Mouse (Mus musculus) stomach, embryonic 15.5 days (tissue): Measurements from ENCODE around the gene Eif1. TPM values are rescaled to one million over a fixed set of nuclear protein-coding genes. Genes with fewer than 3 reads are reported as not detected.

Experiments
- ATAC-seq: fragments of 200-750 bp; cut with Nextera tagmentation; 2 replicates; pipeline ENCODE4 v1.8.0; 2017; ENCODE audit warnings: low read depth, moderate number of reproducible peaks, moderate TSS enrichment; ENCODE audit not compliant: insufficient read depth, low FRiP score
- H3K27ac ChIP-seq: fragments of 300-500 bp; sonication (generic); 2 replicates; pipeline ENCODE4 v1.5.1; 2015; ENCODE audit warnings: mild to moderate bottlenecking, inconsistent platforms
- H3K27me3 ChIP-seq: fragments of 300-500 bp; sonication (generic); replicated peaks from 2 replicates; pipeline ENCODE4 v1.6.1; 2015; ENCODE audit warnings: inconsistent platforms
- H3K36me3 ChIP-seq: fragments of 300-500 bp; sonication (generic); 2 replicates; pipeline ENCODE4 v1.6.1; 2015; ENCODE audit warnings: inconsistent platforms
- H3K4me1 ChIP-seq: fragments of 300-500 bp; sonication (generic); 2 replicates; pipeline ENCODE4 v1.6.1; 2015; ENCODE audit warnings: inconsistent platforms
- H3K4me2 ChIP-seq: fragments of 300-500 bp; sonication (generic); 2 replicates; pipeline ENCODE4 v1.6.1; 2015; ENCODE audit warnings: mild to moderate bottlenecking, inconsistent platforms
- H3K4me3 ChIP-seq: fragments of 300-500 bp; sonication (generic); replicated peaks from 2 replicates; pipeline ENCODE4 v1.5.1; 2015; ENCODE audit warnings: inconsistent platforms
- H3K9ac ChIP-seq: fragments of 300-500 bp; sonication (generic); 2 replicates; pipeline ENCODE4 v1.6.1; 2015; ENCODE audit warnings: inconsistent platforms
- H3K9me3 ChIP-seq: fragments of 300-500 bp; sonication (generic); 2 replicates; pipeline ENCODE4 v1.6.1; 2016; ENCODE audit warnings: inconsistent platforms
- WGBS: fragments of 180-500 bp; shearing (Covaris S2); methylation state at CpG from one replicate; pipeline ENCODE4 v1.1.7; 2015; 5-methylcytosine and 5-hydroxymethylcytosine counted together
- polyA plus RNA-seq: library from polyadenylated mRNA; unstranded; fragments of >200 nt; fragmentation: Nextera tagmentation; extraction: Ambion mirVana; gene quantifications from 2 replicates; pipeline ENCODE4 v1.2.1, GENCODE M21; 2015

The Eif1 gene
- 1,590 and 1,651 TPM in 2 replicates for polyA plus RNA-seq

DNA sequence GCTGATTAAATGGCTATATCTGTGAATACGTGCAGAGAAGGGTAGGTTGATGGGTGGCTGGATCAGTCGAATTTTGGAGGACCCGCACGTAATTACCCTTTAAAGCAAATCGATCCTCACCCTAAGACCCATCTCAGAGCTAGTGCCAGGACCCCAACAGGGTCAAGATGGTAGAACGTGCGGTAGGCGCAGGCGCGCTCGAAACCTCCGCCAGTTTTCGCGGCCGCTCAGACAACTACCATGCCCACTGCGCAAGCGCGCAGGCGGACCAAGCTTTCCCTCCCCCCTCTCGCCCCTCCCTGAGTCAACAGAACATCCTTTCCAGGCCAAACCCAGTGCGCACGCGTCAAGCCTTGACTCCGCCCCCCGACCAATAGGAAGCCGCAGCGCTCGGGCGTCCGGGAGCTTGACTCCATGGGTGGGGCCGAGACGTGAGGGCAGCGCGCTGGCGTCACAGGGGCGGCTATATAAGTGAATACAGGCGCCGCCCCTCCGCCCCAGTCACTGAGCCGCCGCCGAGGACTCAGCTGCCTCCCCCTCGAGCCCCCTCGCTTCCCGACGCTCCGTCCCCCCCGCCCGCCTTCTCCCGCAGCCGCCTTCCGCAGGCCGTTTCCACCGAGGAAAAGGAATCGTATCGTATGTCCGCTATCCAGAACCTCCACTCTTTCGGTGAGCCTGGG is at the start of gene Eif1:
Gene Eif1, plus strand, starts transcription at position 394 of the 680 bp plus-strand sequence.
- H3K27ac ChIP-seq, result peak within 1 kb of the TSS; percentile 99
- H3K4me3 ChIP-seq, result peak within 1 kb of the TSS; percentile 81
- no peaks in the 10 kb centered on the region for H3K9me3 ChIP-seq
- H3K27me3 ChIP-seq, result no peaks in the 10 kb centered on the region
- peak within 1 kb of the TSS; percentile 76 for H3K4me2 ChIP-seq
- ATAC-seq, result peak; percentile 89
- H3K9ac ChIP-seq, result peak within 1 kb of the TSS; percentile 88
- H3K4me1 ChIP-seq, result 0 out of 2 replicates have a peak, but pooled peaks cover 5% of the 10 kb centered on the region
- WGBS, result 1% methylated on average over 50 of the region's 58 CpGs
- H3K36me3 ChIP-seq, result peaks cover 15% of the 10 kb centered on the region

DNA sequence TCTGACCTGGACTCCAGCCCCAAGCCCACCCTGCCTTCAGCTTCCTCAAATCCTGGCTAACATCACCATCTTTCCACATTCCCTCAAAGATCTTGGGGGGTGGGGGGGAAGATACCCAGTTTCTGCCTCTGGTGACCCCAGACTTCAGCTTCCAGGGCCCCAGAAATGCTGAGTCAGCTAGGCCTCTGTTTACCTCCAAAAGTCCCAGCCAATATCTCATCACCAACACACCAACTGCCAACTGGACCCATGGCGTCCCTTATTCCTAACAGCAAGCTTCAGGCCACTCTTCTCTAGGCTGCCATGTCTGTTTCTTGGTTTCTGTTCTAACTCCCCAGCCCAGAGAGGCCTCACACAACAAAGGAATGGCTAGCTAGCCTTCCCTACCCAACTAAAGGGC is 47.8 kb upstream of the Eif1 start:
- Histone ChIP-seq H3K4me1 (no peaks in the 10 kb centered on the region), H3K27me3 (no peaks in the 10 kb centered on the region), H3K4me3 (no peak overlapping the region), H3K36me3 (no peaks in the 10 kb centered on the region), H3K9ac (no peak overlapping the region), H3K9me3 (no peaks in the 10 kb centered on the region), H3K27ac (no peak overlapping the region), H3K4me2 (no peak overlapping the region)
- WGBS, result 81% methylated on average over 1 of the region's 1 CpGs
- ATAC-seq, result no peak

DNA sequence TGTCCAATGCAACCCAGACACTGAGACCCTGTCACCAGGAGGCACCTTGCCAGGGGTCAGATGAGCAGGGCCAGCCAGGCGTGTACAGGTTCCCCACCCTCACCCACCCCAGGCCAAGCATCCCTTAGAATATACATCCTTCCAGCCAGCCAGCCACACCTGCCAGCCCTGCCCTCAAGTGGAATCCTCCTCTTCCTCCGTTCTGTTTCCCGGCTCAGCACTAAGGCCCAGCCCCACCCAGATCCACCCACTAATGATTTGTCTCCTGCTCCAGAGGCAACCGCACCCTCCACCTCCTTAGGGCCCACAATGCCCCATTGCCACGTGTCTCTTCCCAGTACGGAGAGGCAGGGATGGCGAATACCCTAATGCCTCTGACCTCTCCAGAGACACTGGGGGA is 45.0 kb upstream of the Eif1 start:
- no peak overlapping the region for H3K9ac ChIP-seq
- no peaks in the 10 kb centered on the region; the same call in 1 of the 2 replicates for H3K4me1 ChIP-seq
- no peak for ATAC-seq
- H3K9me3 ChIP-seq, result no peaks in the 10 kb centered on the region
- H3K36me3 ChIP-seq, result no peaks in the 10 kb centered on the region
- H3K27me3 ChIP-seq, result no peaks in the 10 kb centered on the region
- WGBS, result 56% methylated on average over 7 of the region's 7 CpGs
- H3K4me2 ChIP-seq, result no peak overlapping the region
- H3K4me3 ChIP-seq, result no peak overlapping the region
- no peak overlapping the region for H3K27ac ChIP-seq

DNA sequence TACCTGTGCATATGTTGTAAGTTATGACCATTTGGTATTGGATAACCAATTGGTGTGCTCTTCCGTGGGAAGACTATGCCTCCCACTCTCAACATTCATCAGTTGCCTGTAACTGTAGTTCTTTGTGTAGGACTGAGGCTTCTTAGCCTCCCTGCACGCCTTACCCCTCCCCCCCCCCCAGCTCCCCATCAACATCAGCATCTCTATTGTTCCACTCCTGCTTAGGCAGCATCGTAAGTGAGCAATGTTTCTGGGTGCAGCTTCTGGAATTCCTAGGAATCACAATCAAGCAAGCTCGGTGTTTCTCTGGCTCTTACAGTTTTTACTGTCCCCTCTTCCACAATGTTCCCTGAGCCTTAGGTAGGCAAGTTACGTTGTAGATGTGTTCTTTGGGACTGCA is 44.2 kb upstream of the Eif1 start:
- no peaks in the 10 kb centered on the region for H3K9me3 ChIP-seq
- no peak for ATAC-seq
- no peak overlapping the region for H3K27ac ChIP-seq
- WGBS, result 63% methylated on average over 5 of the region's 5 CpGs
- H3K27me3 ChIP-seq, result no peaks in the 10 kb centered on the region
- H3K4me3 ChIP-seq, result no peak overlapping the region
- no peaks in the 10 kb centered on the region; the same call in 1 of the 2 replicates for H3K4me1 ChIP-seq
- no peaks in the 10 kb centered on the region for H3K36me3 ChIP-seq
- no peak overlapping the region for H3K9ac ChIP-seq
- no peak overlapping the region for H3K4me2 ChIP-seq

DNA sequence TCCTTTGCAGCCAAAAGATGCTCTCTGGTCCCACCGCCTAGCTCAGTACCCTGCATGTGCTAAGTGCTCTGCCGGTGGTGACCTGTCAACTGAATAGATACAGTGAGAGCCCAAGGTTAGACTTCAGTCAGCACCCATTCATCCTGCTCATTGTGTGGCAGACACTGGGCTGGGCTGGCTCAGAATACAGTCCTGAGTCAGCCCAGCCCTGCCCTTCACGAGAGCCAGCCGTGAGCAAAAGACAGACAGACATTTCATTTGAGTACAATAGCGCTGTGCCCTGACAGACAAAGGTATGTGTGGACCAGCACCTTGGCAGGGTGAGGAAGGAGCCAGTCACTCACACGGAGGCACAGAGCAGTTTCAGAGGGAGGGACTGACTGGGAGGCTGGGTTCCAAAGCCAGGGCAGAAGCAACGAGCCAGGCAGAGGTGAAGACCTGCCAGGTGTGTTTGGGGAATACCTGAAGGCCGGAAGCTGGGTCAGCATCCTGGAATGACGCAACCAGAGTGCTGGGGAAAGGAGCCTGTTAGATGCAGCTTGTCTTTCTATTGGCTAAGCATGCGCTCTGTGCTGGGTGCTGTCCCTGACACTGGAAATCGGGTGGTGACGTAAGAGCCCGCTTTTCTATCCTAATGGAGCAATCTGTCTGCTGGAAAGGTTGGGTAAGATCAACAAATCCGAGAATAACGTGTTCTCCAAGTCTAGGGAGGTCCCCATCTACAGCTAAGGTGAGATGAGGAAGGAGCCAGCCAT is 41.8 kb upstream of the Eif1 start:
- H3K4me3 ChIP-seq, result no peak overlapping the region
- H3K4me1 ChIP-seq, result no peaks in the 10 kb centered on the region; the same call in 1 of the 2 replicates
- ATAC-seq, result no peak
- no peaks in the 10 kb centered on the region for H3K9me3 ChIP-seq
- no peak overlapping the region for H3K4me2 ChIP-seq
- H3K36me3 ChIP-seq, result no peaks in the 10 kb centered on the region
- WGBS, result 53% methylated on average over 15 of the region's 15 CpGs
- no peaks in the 10 kb centered on the region for H3K27me3 ChIP-seq
- no peak overlapping the region for H3K27ac ChIP-seq
- H3K9ac ChIP-seq, result no peak overlapping the region

DNA sequence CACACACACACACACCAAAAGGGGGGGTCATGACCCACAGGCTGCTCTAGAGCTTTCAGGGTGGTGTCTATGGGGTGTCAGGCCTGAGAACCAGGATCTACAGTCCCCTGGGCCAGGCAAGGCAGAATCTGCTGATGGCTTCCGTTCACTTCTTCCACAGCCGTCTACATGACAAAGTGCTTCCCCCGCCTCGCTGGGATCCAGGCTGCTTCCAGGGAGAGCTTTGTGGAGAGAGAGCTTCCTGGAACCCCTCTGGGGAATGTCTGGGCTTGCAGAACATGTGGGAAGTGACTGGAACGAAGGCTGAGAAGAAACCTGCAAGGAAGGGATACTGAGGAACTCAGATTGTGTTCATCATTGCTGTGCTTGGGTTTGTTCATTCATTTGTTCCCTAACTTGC is 40.9 kb upstream of the Eif1 start:
- no peak overlapping the region for H3K9ac ChIP-seq
- no peak for ATAC-seq
- H3K27ac ChIP-seq, result no peak overlapping the region
- no peak overlapping the region for H3K4me3 ChIP-seq
- H3K27me3 ChIP-seq, result no peaks in the 10 kb centered on the region
- no peak overlapping the region for H3K4me2 ChIP-seq
- no peaks in the 10 kb centered on the region for H3K9me3 ChIP-seq
- no peaks in the 10 kb centered on the region; the same call in 1 of the 2 replicates for H3K4me1 ChIP-seq
- WGBS, result 28% methylated on average over 5 of the region's 5 CpGs
- H3K36me3 ChIP-seq, result no peaks in the 10 kb centered on the region

DNA sequence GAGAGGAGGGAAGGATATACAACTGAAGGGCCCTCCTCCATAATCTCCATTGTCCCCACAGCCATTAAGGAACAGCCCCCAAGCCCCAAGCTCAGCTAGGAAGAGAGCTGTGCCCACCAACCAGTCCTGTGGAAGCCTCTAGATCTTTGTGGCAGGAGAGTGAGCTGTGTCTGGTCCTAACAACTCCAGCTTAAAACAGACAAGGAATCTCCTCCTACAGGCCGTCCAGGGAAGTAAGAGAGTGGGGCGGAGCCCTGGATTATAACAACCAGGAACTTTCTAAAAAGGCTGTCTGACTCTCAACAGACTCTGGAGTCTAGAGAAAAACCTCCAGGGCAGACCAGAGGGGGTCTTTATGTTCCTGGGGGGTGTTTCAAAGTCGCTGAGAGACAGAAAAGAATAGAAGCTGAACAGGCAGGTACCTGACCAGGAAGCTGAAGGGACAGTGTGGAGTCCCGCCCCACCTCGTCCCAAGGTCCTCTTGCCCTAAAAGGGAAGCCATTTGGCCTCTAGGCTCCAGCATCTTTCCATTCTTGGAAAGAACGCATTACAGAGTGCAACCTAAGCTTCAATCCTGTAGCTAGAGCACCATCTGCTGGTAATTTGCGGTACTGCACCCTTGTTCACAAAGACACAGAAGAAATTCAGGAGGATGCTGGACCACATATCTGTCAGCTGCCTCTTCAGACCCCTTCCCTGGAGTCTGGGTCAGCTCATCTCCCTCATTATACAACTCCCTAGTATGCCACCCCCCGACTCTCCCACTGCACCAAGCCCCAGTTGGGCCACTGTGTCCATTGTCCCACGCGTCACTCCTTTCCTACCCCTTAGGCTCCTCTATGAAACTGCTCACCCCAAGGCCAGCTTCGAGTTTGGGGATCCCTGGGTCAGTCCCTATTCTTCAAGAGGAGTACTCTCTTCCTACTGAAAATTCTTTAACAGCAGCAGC is 37.8 kb upstream of the Eif1 start:
- Histone ChIP-seq H3K27me3 (no peaks in the 10 kb centered on the region), H3K36me3 (no peaks in the 10 kb centered on the region), H3K27ac (no peak overlapping the region), H3K4me2 (no peak overlapping the region), H3K4me1 (peaks cover 5% of the 10 kb centered on the region; the same call in 1 of the 2 replicates), H3K9ac (no peak overlapping the region), H3K9me3 (no peaks in the 10 kb centered on the region), H3K4me3 (no peak overlapping the region)
- 21% methylated on average over 11 of the region's 11 CpGs for WGBS
- no peak for ATAC-seq

DNA sequence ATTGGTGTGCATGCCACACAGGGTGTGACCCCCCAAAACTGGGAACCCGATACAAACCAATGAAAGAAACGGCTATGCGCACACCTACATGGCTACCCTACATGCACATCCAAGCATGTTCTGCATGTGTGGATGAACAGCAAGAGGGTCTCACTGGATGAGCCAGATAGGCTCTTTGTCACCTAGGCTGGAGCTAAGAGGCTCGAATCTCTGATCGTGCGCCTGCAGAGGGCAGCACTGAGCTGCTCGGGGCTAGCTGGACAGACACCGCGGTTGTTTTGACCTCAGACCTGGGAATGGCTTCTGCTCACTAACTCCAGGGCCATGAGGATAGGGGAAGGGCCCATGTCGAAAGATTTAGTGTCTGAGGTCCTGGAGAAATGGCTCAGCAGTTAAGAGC is 37.1 kb upstream of the Eif1 start:
- Histone ChIP-seq H3K9me3 (no peaks in the 10 kb centered on the region), H3K4me1 (peaks cover 9% of the 10 kb centered on the region; the same call in 1 of the 2 replicates), H3K27me3 (no peaks in the 10 kb centered on the region), H3K9ac (no peak overlapping the region), H3K4me3 (no peak overlapping the region), H3K4me2 (no peak overlapping the region), H3K27ac (no peak overlapping the region), H3K36me3 (no peaks in the 10 kb centered on the region)
- ATAC-seq, result no peak
- 25% methylated on average over 10 of the region's 10 CpGs for WGBS

DNA sequence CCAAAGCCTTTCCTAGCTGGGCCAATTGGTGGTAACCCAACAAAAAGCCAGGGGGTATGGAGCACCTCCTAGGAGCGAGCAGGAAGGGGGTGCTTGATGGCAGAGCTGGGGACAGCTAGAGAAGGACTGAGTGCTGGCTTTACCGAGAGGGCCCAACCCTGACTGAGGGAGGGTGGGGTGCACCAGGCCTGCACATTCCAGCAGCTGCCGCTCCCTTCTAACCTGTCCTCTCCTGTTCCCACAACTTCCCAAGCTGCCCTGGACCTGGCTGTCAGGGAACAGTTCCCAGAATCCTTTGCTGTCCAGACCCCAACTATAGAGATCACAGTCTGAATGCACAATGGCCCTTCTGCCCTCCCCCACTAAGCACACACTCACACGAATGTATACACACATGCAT is 34.7 kb upstream of the Eif1 start:
- peaks cover 23% of the 10 kb centered on the region for H3K4me1 ChIP-seq
- H3K9ac ChIP-seq, result no peak overlapping the region
- no peaks in the 10 kb centered on the region for H3K36me3 ChIP-seq
- H3K27ac ChIP-seq, result peak overlapping the region; percentile 93
- WGBS, result 77% methylated on average over 4 of the region's 4 CpGs
- no peak overlapping the region for H3K4me2 ChIP-seq
- ATAC-seq, result no peak
- H3K9me3 ChIP-seq, result no peaks in the 10 kb centered on the region
- no peak overlapping the region for H3K4me3 ChIP-seq
- no peaks in the 10 kb centered on the region for H3K27me3 ChIP-seq

DNA sequence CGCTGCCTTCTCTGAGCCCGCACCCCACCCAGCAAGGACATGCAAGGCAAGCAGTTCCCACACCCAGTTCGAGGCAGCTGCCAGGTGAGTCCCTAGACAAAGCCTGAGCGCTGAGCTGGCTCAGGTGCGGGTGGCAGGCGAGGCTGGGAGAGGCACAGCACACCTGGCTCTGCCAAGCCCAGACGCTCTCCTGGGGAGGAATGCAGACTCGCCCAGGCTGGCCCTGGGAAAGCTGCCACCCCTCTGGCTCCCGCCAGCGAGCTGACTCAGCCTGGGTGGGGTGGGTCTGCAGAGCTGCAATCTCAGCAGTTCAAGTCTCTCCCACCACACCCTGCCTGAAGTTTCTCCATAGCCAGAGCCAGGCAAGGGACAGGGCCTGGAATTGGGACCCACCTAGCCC is 32.7 kb upstream of the Eif1 start:
- H3K9me3 ChIP-seq, result no peaks in the 10 kb centered on the region
- WGBS, result 36% methylated on average over 10 of the region's 10 CpGs
- peaks cover 30% of the 10 kb centered on the region for H3K4me1 ChIP-seq
- peak; percentile 88 for ATAC-seq
- H3K27ac ChIP-seq, result peak overlapping the region; percentile 93
- H3K4me2 ChIP-seq, result no peak overlapping the region
- H3K36me3 ChIP-seq, result no peaks in the 10 kb centered on the region
- H3K27me3 ChIP-seq, result no peaks in the 10 kb centered on the region
- no peak overlapping the region for H3K4me3 ChIP-seq
- H3K9ac ChIP-seq, result no peak overlapping the region

DNA sequence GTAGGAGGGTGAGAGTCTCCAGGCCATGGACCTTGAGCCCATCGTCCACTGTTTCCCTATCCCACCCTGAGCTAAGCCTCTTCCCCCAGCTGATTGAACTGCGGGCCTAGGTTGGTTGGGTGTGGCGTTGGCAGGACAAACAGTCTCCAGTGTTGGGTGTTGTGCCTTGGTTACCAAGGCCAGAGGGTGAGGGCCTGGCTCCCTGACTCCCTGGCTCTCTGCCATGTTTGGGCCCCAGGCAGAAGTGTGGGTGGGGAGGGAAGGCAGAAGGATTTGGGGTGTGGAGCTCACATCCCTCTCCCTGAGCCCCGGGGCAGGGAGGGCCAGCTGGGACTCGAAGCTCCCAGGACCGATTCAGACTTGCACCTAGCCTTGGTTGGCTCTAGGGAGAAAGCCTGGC is 30.7 kb upstream of the Eif1 start:
- Histone ChIP-seq H3K4me3 (no peak overlapping the region), H3K27me3 (no peaks in the 10 kb centered on the region), H3K36me3 (no peaks in the 10 kb centered on the region), H3K9me3 (no peaks in the 10 kb centered on the region), H3K4me1 (peaks cover 30% of the 10 kb centered on the region), H3K9ac (no peak overlapping the region), H3K27ac (peak overlapping the region; percentile 93), H3K4me2 (no peak overlapping the region)
- WGBS, result 53% methylated on average over 6 of the region's 6 CpGs
- ATAC-seq, result peak; percentile 33
